Mouse (Mus musculus) C2C12 (cell line): ENCODE measurements around the gene Prss40.

Experiments
- CEBPB ChIP-seq: IDR thresholded peaks from one replicate; pipeline ENCODE4 v1.6.1; 2011; ENCODE audit warnings: low read depth, mild to moderate bottlenecking, control low read depth, moderate library complexity
- CTCF ChIP-seq: IDR thresholded peaks from one replicate; pipeline ENCODE4 v1.5.1; 2011; ENCODE audit not compliant: control insufficient read depth, insufficient read depth, insufficient read length
- MAX ChIP-seq: IDR thresholded peaks from one replicate; pipeline ENCODE4 v1.6.1; 2011; ENCODE audit warnings: mild to moderate bottlenecking, control low read depth
- MYOD1 ChIP-seq: IDR thresholded peaks from one replicate; pipeline ENCODE4 v1.6.1; 2011; ENCODE audit warnings: low read depth; ENCODE audit not compliant: control insufficient read depth, insufficient read length
- MYOG ChIP-seq: IDR thresholded peaks from one replicate; pipeline ENCODE4 v1.6.1; 2011; ENCODE audit not compliant: control insufficient read depth, insufficient read length; ENCODE audit errors: extremely low read depth
- USF1 ChIP-seq: IDR thresholded peaks from one replicate; pipeline ENCODE4 v1.6.1; 2011; ENCODE audit warnings: low read depth, mild to moderate bottlenecking, control low read depth, moderate library complexity

DNA sequence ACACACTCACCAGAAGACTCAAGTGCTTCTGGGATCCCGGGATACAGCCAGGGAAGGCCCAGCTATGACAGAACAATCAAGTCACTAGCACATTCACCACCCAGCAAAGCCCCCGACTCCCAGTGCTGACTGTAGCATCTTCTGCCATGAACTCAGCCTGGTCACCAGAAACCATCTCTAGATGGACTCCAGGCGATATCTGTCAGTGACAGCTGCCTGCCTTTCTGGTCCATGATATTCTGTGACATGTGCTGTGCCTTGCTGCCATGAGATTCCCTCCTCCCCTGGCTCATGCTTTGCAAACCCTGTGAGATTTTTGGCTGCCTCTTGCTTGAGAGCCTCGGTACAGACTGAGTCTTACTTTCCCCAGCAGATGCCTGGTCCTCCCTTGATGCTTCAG, 24.0 kb upstream of the Prss40 start:
- TF ChIP-seq CTCF (no peak), MAX (no peak), CEBPB (no peak), USF1 (no peak), MYOD1 (no peak), MYOG (no peak)
